Mouse (Mus musculus): ENCODE measurements at regions not wholly inside any gene's neighbourhood (a gene's known extent, or its start where the extent isn't known, plus 50 kb on each side); places are given as distances from the start of the nearest gene placed in this dataset.

GRCm38 (mm10) chr14:102403397-102404115 lies 578.9 kb downstream of the Kctd12 start:
- no peak for DNase-seq (ENCODE audit: extremely low read depth, low read depth)

- DNase-seq (ENCODE audit: extremely low read depth, low read depth): no peak
Observed at GRCm38 (mm10) chr14:102402061-102402689, 580.3 kb downstream of the Kctd12 start.

GRCm38 (mm10) chr14:102396036-102396734 lies 586.3 kb downstream of the Kctd12 start:
- no peak for DNase-seq (ENCODE audit: extremely low read depth, low read depth)

- DNase-seq (ENCODE audit: extremely low read depth, low read depth): no peak
Observed at GRCm38 (mm10) chr14:102392351-102392750, 590.1 kb downstream of the Kctd12 start.

GRCm38 (mm10) chr14:102372994-102373567 lies 609.4 kb downstream of the Kctd12 start:
- DNase-seq (ENCODE audit: extremely low read depth, low read depth): no peak

GRCm38 (mm10) chr14:102361589-102361988 lies 620.8 kb downstream of the Kctd12 start:
- DNase-seq (ENCODE audit: extremely low read depth, low read depth): no peak

GRCm38 (mm10) chr14:102329409-102329808 lies 599.7 kb downstream of the Lmo7 start:
- no peak for DNase-seq (ENCODE audit: extremely low read depth, low read depth)

GRCm38 (mm10) chr14:102306332-102306731 lies 576.6 kb downstream of the Lmo7 start:
- DNase-seq (ENCODE audit: extremely low read depth, low read depth): no peak

- no peak for DNase-seq (ENCODE audit: extremely low read depth, low read depth)
Observed at GRCm38 (mm10) chr14:102302826-102303225, 573.1 kb downstream of the Lmo7 start.

- DNase-seq (ENCODE audit: extremely low read depth, low read depth): no peak
Observed at GRCm38 (mm10) chr14:102300251-102300650, 570.5 kb downstream of the Lmo7 start.

GRCm38 (mm10) chr14:102291361-102291760 lies 561.6 kb downstream of the Lmo7 start:
- DNase-seq (ENCODE audit: extremely low read depth, low read depth): no peak

GRCm38 (mm10) chr14:102250076-102250475 lies 520.3 kb downstream of the Lmo7 start:
- no peak for DNase-seq (ENCODE audit: extremely low read depth, low read depth)

GRCm38 (mm10) chr14:102248581-102248980 lies 518.8 kb downstream of the Lmo7 start:
- DNase-seq (ENCODE audit: extremely low read depth, low read depth): no peak

GRCm38 (mm10) chr14:102248023-102248422 lies 518.3 kb downstream of the Lmo7 start:
- DNase-seq (ENCODE audit: extremely low read depth, low read depth): no peak

GRCm38 (mm10) chr14:102243806-102244536 lies 514.2 kb downstream of the Lmo7 start:
- DNase-seq (ENCODE audit: extremely low read depth, low read depth): no peak

- no peak for DNase-seq (ENCODE audit: extremely low read depth, low read depth)
Observed at GRCm38 (mm10) chr14:102216581-102217368, 487.0 kb downstream of the Lmo7 start.

- DNase-seq (ENCODE audit: extremely low read depth, low read depth): no peak
Observed at GRCm38 (mm10) chr14:102215267-102215964, 485.7 kb downstream of the Lmo7 start.

GRCm38 (mm10) chr14:102212079-102212478 lies 482.3 kb downstream of the Lmo7 start:
- DNase-seq (ENCODE audit: extremely low read depth, low read depth): no peak

GRCm38 (mm10) chr14:102204881-102205671 lies 475.3 kb downstream of the Lmo7 start:
- no peak for DNase-seq (ENCODE audit: extremely low read depth, low read depth)
